Mouse (Mus musculus) large intestine, adult 2 months (tissue): Measurements from ENCODE around the gene Rab27a. TPM values are rescaled to one million over a fixed set of nuclear protein-coding genes. Genes with fewer than 3 reads are reported as not detected.
"Not testable (repeated sequence)": the region's sequence is repeated elsewhere in the genome, so short reads cannot be mapped to it uniquely, and the experiment has no call there.

Experiments
- DNase-seq: peaks from one replicate; pipeline ENCODE4 v3.0.0-alpha.2; 2012; ENCODE audit warnings: low read depth, low spot score
- whole genome bisulfite sequencing: fragments of 180-500 bp; shearing (Covaris S2); methylation state at CpG from one replicate; pipeline ENCODE4 v1.1.7; 2018; 5-methylcytosine and 5-hydroxymethylcytosine counted together
- polyA plus RNA-seq: library from polyadenylated mRNA; depleted of rRNA; stranded (reverse); fragments of >200 nt; gene quantifications from 2 replicates; pipeline ENCODE4 v1.2.3, GENCODE M21; 2012

The Rab27a gene
- polyA plus RNA-seq, 1 experiment, result 9.4 TPM

- no peak for DNase-seq
- 70% methylated on average over 6 of the region's 6 CpGs for WGBS
Observed at GRCm38 (mm10) chr9:73085845-73086244, 41.2 kb downstream of the Rab27a start.

- WGBS, result 59% methylated on average over 8 of the region's 8 CpGs
Observed at GRCm38 (mm10) chr9:73087121-73087520, 42.5 kb downstream of the Rab27a start.

GRCm38 (mm10) chr9:73087581-73087980, 42.9 kb downstream of the Rab27a start:
- 78% methylated on average over 5 of the region's 5 CpGs for WGBS
- no peak for DNase-seq

More at GRCm38 (mm10) chr9:73087121-73087520, 42.5 kb downstream of the Rab27a start:
- DNase-seq, result no peak

- 36% methylated on average over 16 of the region's 16 CpGs for WGBS
Observed at GRCm38 (mm10) chr9:73089222-73089920, 44.7 kb downstream of the Rab27a start.

GRCm38 (mm10) chr9:73090121-73090520, 45.5 kb downstream of the Rab27a start:
- no peak for DNase-seq
- WGBS, result 87% methylated on average over 10 of the region's 10 CpGs

More at GRCm38 (mm10) chr9:73089222-73089920, 44.7 kb downstream of the Rab27a start:
- DNase-seq, result no peak

- DNase-seq, result no peak
- 0% methylated on average over 1 of the region's 1 CpGs for WGBS
Observed at GRCm38 (mm10) chr9:73091747-73092146, 47.1 kb downstream of the Rab27a start.

GRCm38 (mm10) chr9:73094580-73094979, 49.9 kb downstream of the Rab27a start:
- DNase-seq, result no peak
- 18% methylated on average over 17 of the region's 17 CpGs for WGBS

- DNase-seq, result no peak
- 71% methylated on average over 2 of the region's 2 CpGs for WGBS
Observed at GRCm38 (mm10) chr9:73097898-73098297, 53.2 kb downstream of the Rab27a start.

GRCm38 (mm10) chr9:73101536-73101935, 56.9 kb downstream of the Rab27a start, which contains the start of gene Khdc3:
Gene Khdc3 (plus strand): TSS chr9:73101836.
- no peak for DNase-seq
- WGBS, result 85% methylated on average over 5 of the region's 5 CpGs

GRCm38 (mm10) chr9:73102181-73102580, 57.5 kb downstream of the Rab27a start, which contains the start of gene Gm20509:
Gene Gm20509 (plus strand): TSS chr9:73102470.
- DNase-seq, result no peak
- 99% methylated on average over 4 of the region's 4 CpGs for WGBS

GRCm38 (mm10) chr9:73103159-73103879, 58.7 kb downstream of the Rab27a start:
- WGBS, result 10% methylated on average over 60 of the region's 60 CpGs
- no peak for DNase-seq

- WGBS, result 44% methylated on average over 5 of the region's 5 CpGs
- DNase-seq, result no peak
Observed at GRCm38 (mm10) chr9:73103880-73104198, 59.2 kb downstream of the Rab27a start.

- DNase-seq, result no peak
- 59% methylated on average over 1 of the region's 1 CpGs for WGBS
Observed at GRCm38 (mm10) chr9:73105141-73105540, 60.5 kb downstream of the Rab27a start.

- no peak for DNase-seq
Observed at GRCm38 (mm10) chr9:73105771-73106170, 61.1 kb downstream of the Rab27a start.

GRCm38 (mm10) chr9:73112919-73113906, 68.6 kb downstream of the Rab27a start, which contains the start of gene Rsl24d1:
Gene Rsl24d1 (plus strand): TSS chr9:73113426.
- WGBS, result under 1% methylated on average over 64 of the region's 64 CpGs
- DNase-seq, result peak; percentile 78

GRCm38 (mm10) chr9:73116704-73117103, 72.0 kb downstream of the Rab27a start:
- 90% methylated on average over 5 of the region's 6 CpGs for WGBS

GRCm38 (mm10) chr9:73118012-73118411, 73.4 kb downstream of the Rab27a start:
- DNase-seq, result no peak
- 82% methylated on average over 4 of the region's 4 CpGs for WGBS

More at GRCm38 (mm10) chr9:73116704-73117103, 72.0 kb downstream of the Rab27a start:
- DNase-seq, result not testable (repeated sequence)

- WGBS, result 62% methylated on average over 8 of the region's 8 CpGs
- no peak for DNase-seq
Observed at GRCm38 (mm10) chr9:73121735-73122134, 77.1 kb downstream of the Rab27a start.

- 76% methylated on average over 8 of the region's 8 CpGs for WGBS
- no peak for DNase-seq
Observed at GRCm38 (mm10) chr9:73125043-73125570, 80.5 kb downstream of the Rab27a start.
